13 mouse cellular contexts compared by ENCODE assay signal in genomic region chr3:60081648-60082047, GRCm38 (mm10). TPM values are rescaled to one million over a fixed set of nuclear protein-coding genes. Genes with fewer than 3 reads are reported as not detected.
DNase-seq lines count a peak whose midpoint lies in the region; ATAC-seq lines count a peak whose summit lies in the region.
"Had no signal": no experiment of that assay in that cellular context is flagged by ENCODE, and none has a peak within 500 bp of the region (broad histone marks: within the 10 kb centered on the region; RNA-seq: fewer than 3 reads in every experiment).

TSS of gene Sucnr1 (plus strand) at chr3:60081869.

- 68% methylated on average over 4 of the region's 4 CpGs for WGBS in forebrain, embryonic 11.5 days
- WGBS in forebrain, embryonic 12.5 days: 53% methylated on average over 4 of the region's 4 CpGs
- WGBS in kidney, embryonic 16.5 days: 54% methylated on average over 4 of the region's 4 CpGs

- no peaks in the 10 kb centered on the region for H3K4me1 ChIP-seq in forebrain, embryonic 11.5 days (replicated peaks; ENCODE audit: control insufficient read depth, insufficient read depth, low read length)
- H3K4me1 ChIP-seq in forebrain, embryonic 12.5 days: peaks cover 4% of the 10 kb centered on the region; the same call in 1 of the 2 replicates
- H3K4me1 ChIP-seq in kidney, embryonic 16.5 days (ENCODE audit: insufficient read depth, low read length): peaks cover 8% of the 10 kb centered on the region; the same call in 1 of the 2 replicates

- no peak within 1 kb of the TSS for H3K4me3 ChIP-seq in forebrain, embryonic 11.5 days (ENCODE audit: low read depth, low read length)
- H3K4me3 ChIP-seq in forebrain, embryonic 12.5 days (replicated peaks): no peak within 1 kb of the TSS
- peak within 1 kb of the TSS; percentile 4; the same call in 1 of the 2 replicates for H3K4me3 ChIP-seq in kidney, embryonic 16.5 days (ENCODE audit: low read length)
- H3K4me3 ChIP-seq: heart, embryonic 13.5 days had no signal

- H3K9me3 ChIP-seq in forebrain, embryonic 11.5 days (ENCODE audit: control insufficient read depth, low read length): no peaks in the 10 kb centered on the region
- no peaks in the 10 kb centered on the region for H3K9me3 ChIP-seq in forebrain, embryonic 12.5 days
- H3K9me3 ChIP-seq in kidney, embryonic 16.5 days (ENCODE audit: low read length): no peaks in the 10 kb centered on the region
- H3K9me3 ChIP-seq: heart, embryonic 13.5 days had no signal

- peak; percentile 42; the same call in 1 of the 2 replicates for ATAC-seq in forebrain, embryonic 11.5 days (replicated peaks; ENCODE audit: low FRiP score)
- no peak for ATAC-seq in forebrain, embryonic 12.5 days (ENCODE audit: low FRiP score)
- 0 out of 2 replicates have a peak, but pooled peaks have one; percentile 49 for ATAC-seq in kidney, embryonic 16.5 days (ENCODE audit: low FRiP score, low TSS enrichment)
- ATAC-seq: liver, postnatal 0 days had no signal

- no peak within 1 kb of the TSS for H3K9ac ChIP-seq in forebrain, embryonic 11.5 days (ENCODE audit: low read length)
- H3K9ac ChIP-seq in forebrain, embryonic 12.5 days: no peak within 1 kb of the TSS
- no peak within 1 kb of the TSS for H3K9ac ChIP-seq in kidney, embryonic 16.5 days (replicated peaks; ENCODE audit: low read length)
- H3K9ac ChIP-seq: heart, embryonic 13.5 days; liver, postnatal 0 days had no signal

- no peak for DNase-seq in forebrain, embryonic 11.5 days (ENCODE audit: low spot score)
- peak; percentile 3 to 4 for DNase-seq in right cerebral cortex, adult 2 months (ENCODE audit: low spot score in 2 of 2)
- DNase-seq in right cerebral cortex, adult 18-20 months: no peak
- DNase-seq in thymus, postnatal 14 days: no peak
- DNase-seq in thymus, postnatal 10 days (ENCODE audit: low spot score in 2 of 2): no peak
- no peak for DNase-seq in testis, postnatal 10 days (ENCODE audit: low spot score)
- DNase-seq: layer of hippocampus, postnatal 36 days; liver, postnatal 0 days had no signal

- no peak within 1 kb of the TSS for H3K27ac ChIP-seq in forebrain, embryonic 11.5 days (ENCODE audit: low read depth, low read length)
- no peak within 1 kb of the TSS for H3K27ac ChIP-seq in forebrain, embryonic 12.5 days
- peak within 1 kb of the TSS; percentile 4 for H3K27ac ChIP-seq in kidney, embryonic 16.5 days (ENCODE audit: low read length)

- H3K27me3 ChIP-seq in forebrain, embryonic 11.5 days (ENCODE audit: control insufficient read depth, insufficient read depth, low read length): no peaks in the 10 kb centered on the region
- H3K27me3 ChIP-seq in forebrain, embryonic 12.5 days: no peaks in the 10 kb centered on the region
- H3K27me3 ChIP-seq in kidney, embryonic 16.5 days (ENCODE audit: insufficient read depth, low read length): no peaks in the 10 kb centered on the region
- H3K27me3 ChIP-seq: heart, embryonic 13.5 days had no signal

- H3K4me2 ChIP-seq in forebrain, embryonic 11.5 days (ENCODE audit: low read depth, low read length, severe bottlenecking): no peak within 1 kb of the TSS
- H3K4me2 ChIP-seq in forebrain, embryonic 12.5 days: no peak within 1 kb of the TSS
- no peak within 1 kb of the TSS for H3K4me2 ChIP-seq in kidney, embryonic 16.5 days (replicated peaks; ENCODE audit: low read depth, low read length)

- no peaks in the 10 kb centered on the region for H3K36me3 ChIP-seq in forebrain, embryonic 11.5 days (ENCODE audit: control insufficient read depth, insufficient read depth, low read length)
- H3K36me3 ChIP-seq in forebrain, embryonic 12.5 days (replicated peaks): no peaks in the 10 kb centered on the region
- H3K36me3 ChIP-seq in kidney, embryonic 16.5 days (ENCODE audit: insufficient read depth, low read length): no peaks in the 10 kb centered on the region
- H3K36me3 ChIP-seq: heart, embryonic 13.5 days had no signal

RNA-seq across cellular contexts. Expression of gene Sucnr1, which starts in this region (rescaled TPM):
- not detected in 2 replicates for polyA plus RNA-seq in forebrain, embryonic 11.5 days (2014; fragmentation: Nextera tagmentation; extraction: Ambion mirVana)
- polyA plus RNA-seq in forebrain, embryonic 12.5 days (2016; fragmentation: Nextera tagmentation; extraction: Ambion mirVana): not detected in 2 replicates
- polyA plus RNA-seq in kidney, embryonic 16.5 days (2015; fragmentation: Nextera tagmentation; extraction: Ambion mirVana): 6.5 and 6.7 TPM in 2 replicates
- polyA plus RNA-seq: embryonic facial prominence, embryonic 11.5 days; heart, embryonic 13.5 days; stomach, embryonic 14.5 days had no signal

Comparison
In these comparisons a context has a peak if more than half of its experiments do, and no peak if none do; other contexts are left out.
1. DNase-seq: peak in right cerebral cortex, adult 2 months (2 of 2); none in forebrain, embryonic 11.5 days (single experiment), right cerebral cortex, adult 18-20 months (single experiment), thymus, postnatal 14 days (single experiment), thymus, postnatal 10 days (0 of 2) and testis, postnatal 10 days (single experiment).
2. Peak in ATAC-seq in forebrain, embryonic 11.5 days; RNA of the gene not detected or under 1 TPM.